Mouse (Mus musculus) liver, postnatal 0 days (tissue): ENCODE data around the gene Ccdc78. TPM values are rescaled to one million over a fixed set of nuclear protein-coding genes. Genes with fewer than 3 reads are reported as not detected.

Experiments used
- ATAC-seq: fragments of 200-750 bp; cut with Nextera tagmentation; 2 replicates; pipeline ENCODE4 v1.8.0; 2017; ENCODE audit warnings: mild to moderate bottlenecking, moderate library complexity
- DNase-seq: peaks from one replicate; pipeline ENCODE4 v3.0.0-alpha.2; 2016
- H3K27ac ChIP-seq: fragments of 300-500 bp; sonication (generic); 2 replicates; pipeline ENCODE4 v1.5.1; 2014; ENCODE audit warnings: antibody characterized with exemption, moderate library complexity, mild to moderate bottlenecking, low read depth
- H3K27me3 ChIP-seq: fragments of 300-500 bp; sonication (generic); 2 replicates; pipeline ENCODE4 v1.6.1; 2014; ENCODE audit warnings: low read length, control low read depth, mixed read lengths; ENCODE audit not compliant: insufficient read depth
- H3K36me3 ChIP-seq: fragments of 300-500 bp; sonication (generic); replicated peaks from 2 replicates; pipeline ENCODE4 v1.6.1; 2014; ENCODE audit warnings: mild to moderate bottlenecking, control low read depth, low read length, moderate library complexity, mixed read lengths; ENCODE audit not compliant: insufficient read depth
- H3K4me1 ChIP-seq: fragments of 300-500 bp; sonication (generic); 2 replicates; pipeline ENCODE4 v1.6.1; 2014; ENCODE audit warnings: antibody characterized with exemption, mild to moderate bottlenecking, control low read depth; ENCODE audit not compliant: insufficient read depth
- H3K4me2 ChIP-seq: fragments of 300-500 bp; sonication (generic); 2 replicates; pipeline ENCODE4 v1.6.1; 2014; ENCODE audit warnings: low read depth, mild to moderate bottlenecking, low read length, moderate library complexity, mixed read lengths
- H3K4me3 ChIP-seq: fragments of 300-500 bp; sonication (generic); 2 replicates; pipeline ENCODE4 v1.5.1; 2014; ENCODE audit warnings: low read depth, low read length
- H3K9ac ChIP-seq: fragments of 300-500 bp; sonication (generic); replicated peaks from 2 replicates; pipeline ENCODE4 v1.6.1; 2014; ENCODE audit warnings: mild to moderate bottlenecking, moderate library complexity
- H3K9me3 ChIP-seq: fragments of 300-500 bp; sonication (generic); 2 replicates; pipeline ENCODE4 v1.6.1; 2016; ENCODE audit warnings: mild to moderate bottlenecking, control low read depth, low read length, mixed read lengths
- CTCF ChIP-seq: sonication (generic); IDR thresholded peaks from 2 replicates; pipeline ENCODE4 v1.5.1; 2016; ENCODE audit warnings: antibody characterized with exemption, low read depth
- EP300 ChIP-seq: IDR thresholded peaks from 2 replicates; pipeline ENCODE4 v1.6.1; 2016; ENCODE audit warnings: antibody characterized with exemption, low read depth, mild to moderate bottlenecking
- WGBS: fragments of 180-500 bp; shearing (Covaris S2); extraction: QIAGEN DNeasy Blood & Tissue Kit; methylation state at CpG from one replicate; pipeline ENCODE4 v1.1.7; 2014; ENCODE audit not compliant: insufficient replicate concordance; 5-methylcytosine and 5-hydroxymethylcytosine counted together
- polyA plus RNA-seq: library from polyadenylated mRNA; unstranded; fragments of >200 nt; fragmentation: Nextera tagmentation; extraction: Ambion mirVana; gene quantifications from 2 replicates; pipeline ENCODE4 v1.2.1, GENCODE M21; 2015

Gene Ccdc78
- polyA plus RNA-seq, 1 experiment from 2014 or later: not detected

DNA sequence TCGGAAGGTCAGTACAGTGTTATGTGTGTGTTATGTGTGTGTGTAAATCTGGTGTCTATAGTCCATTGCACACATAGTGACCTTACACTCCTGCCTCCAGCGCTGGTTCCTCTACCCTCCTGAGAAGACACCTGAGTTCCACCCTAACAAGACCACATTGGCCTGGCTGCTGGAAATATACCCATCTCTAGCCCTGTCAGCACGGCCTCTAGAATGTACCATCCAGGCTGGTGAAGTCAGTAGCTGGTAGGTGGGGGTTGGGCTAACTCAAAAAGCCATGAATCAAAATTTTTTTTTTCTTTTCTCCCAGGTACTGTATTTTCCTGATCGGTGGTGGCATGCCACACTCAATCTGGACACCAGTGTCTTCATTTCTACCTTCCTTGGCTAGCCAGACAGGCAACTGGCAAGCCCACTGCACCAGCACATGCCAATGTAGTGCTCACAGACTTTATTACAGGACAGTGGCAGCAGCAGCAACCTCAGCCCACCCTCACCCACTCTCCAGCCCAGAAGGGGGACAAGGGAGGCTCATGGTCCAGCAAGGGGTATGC, 43.9 kb downstream of the Ccdc78 start:
- ATAC-seq (no peak), DNase-seq (no peak)
- H3K4me2 ChIP-seq: peak overlapping the region; percentile 78; the same call in 1 of the 2 replicates
- peaks cover 52% of the 10 kb centered on the region for H3K4me1 ChIP-seq
- 72% methylated on average over 4 of the region's 4 CpGs for WGBS
- no peaks in the 10 kb centered on the region for H3K27me3 ChIP-seq
- H3K9ac ChIP-seq: peak overlapping the region; percentile 34
- H3K36me3 ChIP-seq: peaks cover 31% of the 10 kb centered on the region
- TF ChIP-seq CTCF (no peak), EP300 (no peak)
- no peaks in the 10 kb centered on the region for H3K9me3 ChIP-seq
- H3K27ac ChIP-seq: no peak overlapping the region
- no peak overlapping the region for H3K4me3 ChIP-seq

DNA sequence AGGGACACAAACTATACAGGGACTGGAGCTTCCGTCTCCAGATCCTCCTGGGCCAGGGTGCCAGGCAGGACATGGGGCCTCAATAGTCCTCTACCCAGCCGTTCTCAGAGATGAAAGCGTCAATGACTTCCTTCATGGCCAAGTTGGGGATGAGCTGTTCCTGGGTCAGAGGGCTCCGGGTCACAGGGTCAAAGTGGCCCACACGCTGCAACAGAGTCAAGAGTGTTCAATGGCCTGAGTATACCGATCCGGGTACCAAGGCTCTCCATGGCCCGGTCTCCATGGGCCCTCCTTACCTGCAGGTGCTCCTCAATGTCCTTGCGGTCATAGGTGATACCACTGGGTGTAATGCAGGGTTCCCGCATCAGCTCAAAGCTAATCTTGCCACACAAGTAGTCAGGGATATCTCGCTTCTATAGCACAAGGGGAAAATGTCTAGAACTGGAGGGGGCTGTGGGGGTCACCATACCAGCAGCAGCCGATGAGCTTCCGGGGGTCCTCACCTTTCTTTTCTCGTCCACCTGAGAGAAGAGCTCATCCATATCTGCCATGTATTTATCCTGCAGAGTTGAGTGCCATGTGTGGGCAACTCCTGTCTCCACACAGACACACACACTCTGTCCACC, 44.5 kb downstream of the Ccdc78 start:
- H3K36me3 ChIP-seq: peaks cover 31% of the 10 kb centered on the region
- no peaks in the 10 kb centered on the region for H3K9me3 ChIP-seq
- peak overlapping the region; percentile 99 for H3K4me2 ChIP-seq
- no peaks in the 10 kb centered on the region for H3K27me3 ChIP-seq
- 80% methylated on average over 14 of the region's 14 CpGs for WGBS
- no peak for DNase-seq
- peak overlapping the region; percentile 75 for H3K4me3 ChIP-seq
- H3K4me1 ChIP-seq: peaks cover 55% of the 10 kb centered on the region
- peak overlapping the region; percentile 34; the same call in 1 of the 2 replicates for H3K9ac ChIP-seq
- TF ChIP-seq EP300 (no peak), CTCF (no peak)
- no peak for ATAC-seq
- no peak overlapping the region for H3K27ac ChIP-seq

DNA sequence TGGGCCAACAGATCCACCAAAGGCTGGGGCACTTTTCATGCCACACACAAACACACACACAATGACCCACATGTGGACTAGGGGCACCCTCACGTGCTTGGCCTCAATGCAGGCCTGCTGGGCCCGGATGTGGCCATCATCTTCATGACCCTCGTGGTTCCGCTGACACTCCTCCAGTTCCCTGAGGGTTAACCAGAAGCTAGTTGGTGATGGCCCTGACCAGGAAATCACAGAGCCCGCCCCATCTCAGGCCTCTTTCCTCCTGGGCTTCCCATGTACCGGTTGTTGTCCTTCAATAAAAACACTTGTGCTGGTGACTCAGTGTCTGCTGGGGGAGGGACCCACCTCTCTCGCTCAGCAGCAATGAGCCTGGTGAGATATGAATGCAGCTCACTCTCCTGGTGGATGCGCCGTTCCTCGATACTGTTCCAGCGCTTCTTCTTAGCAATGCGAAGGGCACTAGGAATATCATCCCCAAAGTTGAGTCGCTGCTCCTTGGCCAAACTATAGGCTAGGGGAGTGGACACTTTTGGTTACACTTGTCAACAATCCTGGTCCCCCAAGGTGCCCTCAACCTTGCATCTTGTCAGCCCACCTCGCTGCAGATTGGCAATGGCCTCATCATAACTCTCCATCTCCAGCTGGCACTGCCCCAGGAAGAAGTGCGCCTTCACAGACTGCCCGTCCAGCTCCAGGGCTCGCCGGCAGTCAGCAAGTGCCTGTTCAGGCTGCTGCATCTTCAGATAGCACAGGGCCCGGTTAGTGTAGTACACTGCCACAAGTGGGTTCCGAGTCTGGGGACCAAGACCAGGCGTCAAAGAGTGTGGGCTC, 45.3 kb downstream of the Ccdc78 start:
- DNase-seq (no peak), ATAC-seq (no peak)
- Histone ChIP-seq H3K4me3 (peak overlapping the region; percentile 75), H3K4me2 (peak overlapping the region; percentile 99), H3K9me3 (no peaks in the 10 kb centered on the region), H3K27me3 (no peaks in the 10 kb centered on the region), H3K36me3 (peaks cover 27% of the 10 kb centered on the region), H3K27ac (peak overlapping the region; percentile 99), H3K9ac (peak overlapping the region; percentile 84), H3K4me1 (peaks cover 62% of the 10 kb centered on the region)
- TF ChIP-seq EP300 (no peak), CTCF (no peak)
- 48% methylated on average over 21 of the region's 21 CpGs for WGBS

DNA sequence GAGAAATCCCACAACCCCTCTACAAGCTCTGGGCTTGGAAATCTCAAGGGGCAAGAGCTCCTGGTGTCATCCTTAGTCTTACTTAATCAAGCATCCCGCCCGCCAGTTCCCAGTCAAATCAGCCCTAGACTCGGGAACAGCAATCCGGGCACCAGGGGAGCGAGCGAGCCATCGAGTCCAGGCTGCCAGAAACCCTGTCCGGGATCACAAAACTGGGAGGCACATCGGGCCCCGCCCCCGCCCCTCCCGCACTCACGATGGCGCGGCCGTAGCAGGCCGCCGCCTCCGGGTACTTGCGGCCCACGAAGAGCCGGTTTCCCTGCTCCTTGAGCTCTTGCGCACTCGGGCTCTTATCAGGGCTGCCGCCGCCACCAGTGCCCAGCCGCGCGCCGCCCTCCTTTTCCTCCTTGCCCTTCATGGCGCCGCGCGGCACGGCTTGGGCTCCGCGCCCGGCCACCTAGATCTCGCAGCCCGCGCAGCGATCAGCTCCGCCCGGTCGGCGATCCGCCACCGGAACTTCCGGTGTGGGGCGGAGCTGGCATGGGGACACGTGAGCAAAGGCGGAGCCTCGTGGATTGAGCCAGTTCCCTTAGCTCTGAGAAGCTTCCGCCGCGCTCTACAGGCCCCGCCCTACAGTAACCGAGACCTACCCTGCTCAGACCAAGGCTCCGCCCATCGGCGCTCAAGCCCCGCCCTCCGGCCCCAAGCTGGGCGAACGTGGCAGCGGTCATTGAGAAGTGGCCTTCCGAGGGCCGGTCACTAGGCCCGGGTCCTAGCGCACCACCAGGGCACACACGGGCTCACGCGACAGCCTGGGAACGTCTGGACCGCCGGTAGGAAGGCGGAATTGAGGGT, 46.3 kb downstream of the Ccdc78 start:
- no peak for TF ChIP-seq EP300
- TF ChIP-seq CTCF: no peak
- 1% methylated on average over 66 of the region's 77 CpGs for WGBS
- Histone ChIP-seq H3K9me3 (no peaks in the 10 kb centered on the region), H3K4me1 (peaks cover 70% of the 10 kb centered on the region), H3K36me3 (peaks cover 21% of the 10 kb centered on the region), H3K4me2 (peak overlapping the region; percentile 99), H3K9ac (peak overlapping the region; percentile 84), H3K27ac (peak overlapping the region; percentile 99), H3K4me3 (peak overlapping the region; percentile 75), H3K27me3 (no peaks in the 10 kb centered on the region)
- ATAC-seq (peak; percentile 89), DNase-seq (peak; percentile 99)

DNA sequence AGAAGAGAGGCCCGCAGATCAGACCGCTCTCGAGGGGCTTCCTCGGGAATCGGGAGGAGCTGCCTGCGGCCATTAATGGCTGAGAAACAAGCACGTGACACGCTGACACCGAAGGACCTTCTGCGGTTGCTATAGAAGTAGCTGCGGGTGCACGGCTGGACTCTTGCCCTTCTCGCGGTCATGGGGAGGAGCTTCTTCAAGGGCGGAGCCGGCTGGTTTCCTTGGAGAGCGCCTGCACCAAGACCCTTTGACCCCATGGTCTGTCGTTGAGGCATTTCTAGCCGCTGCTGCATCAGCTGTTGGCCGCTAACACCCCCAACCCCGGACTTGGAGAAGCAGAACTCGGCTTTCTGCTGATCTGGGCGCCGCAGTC, 46.9 kb downstream of the Ccdc78 start, which contains the start of gene Stub1:
TSS of gene Stub1 (minus strand) at position 114 of the 373 bp plus-strand sequence.
- peak within 1 kb of the TSS; percentile 84 for H3K9ac ChIP-seq
- DNase-seq (peak; percentile 87), ATAC-seq (peak; percentile 66)
- H3K4me2 ChIP-seq: peak within 1 kb of the TSS; percentile 99
- WGBS: under 1% methylated on average over 24 of the region's 24 CpGs
- H3K27ac ChIP-seq: peak within 1 kb of the TSS; percentile 99
- H3K9me3 ChIP-seq: no peaks in the 10 kb centered on the region
- peaks cover 67% of the 10 kb centered on the region for H3K4me1 ChIP-seq
- H3K36me3 ChIP-seq: peaks cover 21% of the 10 kb centered on the region
- TF ChIP-seq EP300: no peak
- no peak for TF ChIP-seq CTCF
- no peaks in the 10 kb centered on the region for H3K27me3 ChIP-seq
- peak within 1 kb of the TSS; percentile 75 for H3K4me3 ChIP-seq
